Mouse (Mus musculus): ENCODE results near the gene Lrrc32. TPM values are rescaled to one million over a fixed set of nuclear protein-coding genes. Genes with fewer than 3 reads are reported as not detected.
A peak's percentile ranks its signal among the peaks of the same experiment; 100 is the strongest.

The Lrrc32 gene
- total and polyA plus RNA-seq, 2 experiments, result 1.5 to 5.2 TPM

DNA sequence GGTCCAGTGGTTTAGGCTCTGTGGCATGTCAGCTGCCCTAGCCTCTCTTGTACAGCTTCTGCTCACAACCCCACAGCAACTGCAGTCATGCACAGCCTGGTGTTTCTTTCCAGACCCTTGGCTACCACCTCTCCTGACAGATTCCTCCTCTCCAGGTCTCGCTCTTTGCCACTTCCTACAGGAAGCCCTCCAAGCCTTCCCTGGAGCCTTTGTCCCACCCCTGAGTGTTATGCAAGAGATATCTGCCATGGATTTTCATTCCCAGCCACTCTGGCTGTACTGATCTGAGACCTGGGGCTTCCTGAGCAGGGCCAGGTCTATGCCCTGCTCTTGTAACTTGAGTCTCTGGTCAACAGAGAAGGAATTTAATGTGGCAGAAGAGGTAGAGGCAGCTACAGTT is 8.6 kb upstream of the Lrrc32 start:
- DNase-seq (ENCODE audit: extremely low read depth, low read depth, low spot score), result no peak
- Histone ChIP-seq H3K36me3 (ENCODE audit: control insufficient read depth, insufficient read depth, low read length) (no peaks in the 10 kb centered on the region), H3K9ac (ENCODE audit: low read depth, low read length) (no peak overlapping the region), H3K4me3 (ENCODE audit: insufficient read depth, low read depth, low read length) (no peak overlapping the region), H3K79me2 (ENCODE audit: control insufficient read depth, insufficient read depth, low read length) (no peaks in the 10 kb centered on the region), H3K27ac (replicated peaks; ENCODE audit: insufficient read depth, low read depth, low read length) (no peak overlapping the region), H3K4me1 (ENCODE audit: control insufficient read depth, insufficient read depth, low read length) (peaks cover 2% of the 10 kb centered on the region; the same call in 1 of the 2 replicates), H3K27me3 (ENCODE audit: control insufficient read depth, insufficient read depth, low read length) (no peaks in the 10 kb centered on the region)
- no peak for TF ChIP-seq POLR2A (IDR thresholded peaks at IDR 0.05; ENCODE audit: extremely low read depth, insufficient read depth, low read length)
- TF ChIP-seq CTCF (IDR thresholded peaks at IDR 0.05; ENCODE audit: low read depth, low read length), result no peak
- WGBS, result 100% methylated on average over 1 of the region's 1 CpGs

DNA sequence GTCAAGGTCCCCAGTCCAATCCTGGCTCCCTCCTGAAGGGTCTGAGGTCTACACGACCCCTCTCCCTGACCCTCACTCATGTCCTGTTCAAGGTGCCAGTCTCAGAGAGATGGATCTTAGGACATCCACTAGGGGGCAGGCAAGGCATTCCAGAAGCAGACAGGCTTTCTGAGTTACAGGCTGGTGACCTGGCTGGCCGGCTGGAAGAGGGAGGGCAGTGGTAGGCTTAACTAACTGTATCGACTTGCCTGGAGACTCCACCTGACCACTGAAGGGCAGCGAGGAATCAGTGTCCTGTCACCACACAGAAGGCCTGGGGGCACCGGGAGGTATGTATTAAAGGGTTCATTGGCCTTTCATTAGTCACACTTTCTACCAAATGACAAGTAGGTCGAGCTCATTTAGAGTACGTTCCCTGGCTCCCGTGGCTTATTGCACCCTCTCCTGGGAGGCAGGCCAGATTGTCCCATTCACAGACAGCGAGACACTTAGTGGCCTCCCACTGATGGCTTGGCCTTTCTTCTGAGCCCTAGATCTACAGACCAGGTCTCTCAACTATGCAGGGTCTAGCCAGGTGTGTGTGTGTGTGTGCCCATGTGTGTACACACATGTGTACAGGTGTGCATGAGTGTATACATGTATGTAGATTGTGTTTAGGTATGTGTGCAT is 7.9 kb upstream of the Lrrc32 start:
- Histone ChIP-seq H3K4me1 (ENCODE audit: control insufficient read depth, insufficient read depth, low read length) (peaks cover 2% of the 10 kb centered on the region; the same call in 1 of the 2 replicates), H3K27ac (replicated peaks; ENCODE audit: insufficient read depth, low read depth, low read length) (no peak overlapping the region), H3K36me3 (ENCODE audit: control insufficient read depth, insufficient read depth, low read length) (no peaks in the 10 kb centered on the region), H3K9ac (ENCODE audit: low read depth, low read length) (no peak overlapping the region), H3K4me3 (ENCODE audit: insufficient read depth, low read depth, low read length) (no peak overlapping the region), H3K27me3 (ENCODE audit: control insufficient read depth, insufficient read depth, low read length) (no peaks in the 10 kb centered on the region), H3K79me2 (ENCODE audit: control insufficient read depth, insufficient read depth, low read length) (no peaks in the 10 kb centered on the region)
- TF ChIP-seq POLR2A (IDR thresholded peaks at IDR 0.05; ENCODE audit: extremely low read depth, insufficient read depth, low read length), result no peak
- TF ChIP-seq CTCF (IDR thresholded peaks at IDR 0.05; ENCODE audit: low read depth, low read length), result peak; percentile 94
- peak; percentile 72 for DNase-seq (ENCODE audit: extremely low read depth, low read depth, low spot score)
- WGBS, result 4% methylated on average over 9 of the region's 9 CpGs

DNA sequence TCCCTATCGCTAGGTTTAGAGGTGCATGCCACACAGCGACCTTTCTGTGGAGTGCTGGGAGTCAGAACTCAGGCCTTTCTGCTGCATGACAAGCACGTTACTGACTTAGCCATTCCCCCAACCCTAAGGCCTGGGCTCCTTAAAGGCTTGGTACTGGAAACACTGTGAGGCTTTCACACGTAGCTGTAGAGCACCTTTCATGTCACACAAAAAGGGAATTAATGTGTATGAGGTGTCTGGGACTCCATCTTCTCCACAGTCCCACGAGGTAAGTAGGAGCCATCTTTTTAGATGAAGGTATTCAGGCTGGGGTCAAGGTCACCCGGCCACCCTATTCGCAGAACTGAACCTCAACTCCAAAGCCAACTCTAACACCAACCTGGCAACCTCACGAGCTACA is 7.2 kb upstream of the Lrrc32 start:
- H3K9ac ChIP-seq (ENCODE audit: low read depth, low read length), result no peak overlapping the region
- H3K79me2 ChIP-seq (ENCODE audit: control insufficient read depth, insufficient read depth, low read length), result no peaks in the 10 kb centered on the region
- WGBS, result 72% methylated on average over 8 of the region's 8 CpGs
- TF ChIP-seq POLR2A (IDR thresholded peaks at IDR 0.05; ENCODE audit: extremely low read depth, insufficient read depth, low read length), result no peak
- no peak for TF ChIP-seq CTCF (IDR thresholded peaks at IDR 0.05; ENCODE audit: low read depth, low read length)
- no peaks in the 10 kb centered on the region for H3K36me3 ChIP-seq (ENCODE audit: control insufficient read depth, insufficient read depth, low read length)
- H3K4me1 ChIP-seq (ENCODE audit: control insufficient read depth, insufficient read depth, low read length), result peaks cover 2% of the 10 kb centered on the region; the same call in 1 of the 2 replicates
- DNase-seq (ENCODE audit: extremely low read depth, low read depth, low spot score), result no peak
- H3K4me3 ChIP-seq (ENCODE audit: insufficient read depth, low read depth, low read length), result no peak overlapping the region
- H3K27me3 ChIP-seq (ENCODE audit: control insufficient read depth, insufficient read depth, low read length), result no peaks in the 10 kb centered on the region
- H3K27ac ChIP-seq (replicated peaks; ENCODE audit: insufficient read depth, low read depth, low read length), result no peak overlapping the region

DNA sequence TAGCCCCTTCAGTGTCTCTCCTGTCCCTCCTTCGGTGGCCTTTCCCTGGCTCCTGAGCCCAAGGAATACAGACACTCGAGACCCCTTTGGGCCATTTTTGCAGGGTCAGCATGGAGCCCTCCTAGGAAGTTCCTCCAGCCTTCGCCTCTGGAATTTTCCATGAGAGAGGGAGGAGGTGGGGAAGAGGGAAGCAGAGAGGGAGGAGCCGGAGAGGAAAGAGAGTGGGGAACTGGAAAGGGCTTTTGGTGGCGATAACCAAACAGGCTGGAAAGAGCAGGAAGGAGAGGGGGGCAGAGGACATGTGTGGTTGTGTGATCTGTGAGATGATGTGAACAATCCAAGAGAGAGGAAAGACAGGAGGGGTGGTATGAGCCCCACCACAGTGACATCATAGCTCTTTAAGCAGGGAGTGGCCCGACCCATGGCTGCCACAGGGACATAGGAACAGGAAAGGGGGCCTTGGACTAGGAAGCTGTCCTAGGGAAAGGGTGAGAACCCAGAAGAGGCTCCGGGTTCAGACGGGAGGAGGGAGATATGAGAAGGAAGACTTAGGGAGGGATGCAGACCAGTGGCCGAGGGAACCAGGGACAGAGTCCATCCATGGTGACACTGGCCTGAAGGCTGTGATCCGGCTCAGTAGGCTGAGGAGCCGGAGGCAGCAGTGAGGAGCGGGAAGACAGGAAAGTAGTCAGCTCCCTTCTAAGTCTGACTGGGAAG is 6.4 kb upstream of the Lrrc32 start:
- Histone ChIP-seq H3K79me2 (ENCODE audit: control insufficient read depth, insufficient read depth, low read length) (no peaks in the 10 kb centered on the region), H3K4me3 (ENCODE audit: insufficient read depth, low read depth, low read length) (no peak overlapping the region), H3K27me3 (ENCODE audit: control insufficient read depth, insufficient read depth, low read length) (no peaks in the 10 kb centered on the region), H3K9ac (ENCODE audit: low read depth, low read length) (peak overlapping the region; percentile 55), H3K4me1 (ENCODE audit: control insufficient read depth, insufficient read depth, low read length) (peaks cover 2% of the 10 kb centered on the region; the same call in 1 of the 2 replicates), H3K36me3 (ENCODE audit: control insufficient read depth, insufficient read depth, low read length) (no peaks in the 10 kb centered on the region), H3K27ac (replicated peaks; ENCODE audit: insufficient read depth, low read depth, low read length) (peak overlapping the region; percentile 75)
- peak; percentile 20 for DNase-seq (ENCODE audit: extremely low read depth, low read depth, low spot score)
- no peak for TF ChIP-seq POLR2A (IDR thresholded peaks at IDR 0.05; ENCODE audit: extremely low read depth, insufficient read depth, low read length)
- no peak for TF ChIP-seq CTCF (IDR thresholded peaks at IDR 0.05; ENCODE audit: low read depth, low read length)
- 71% methylated on average over 12 of the region's 12 CpGs for WGBS

DNA sequence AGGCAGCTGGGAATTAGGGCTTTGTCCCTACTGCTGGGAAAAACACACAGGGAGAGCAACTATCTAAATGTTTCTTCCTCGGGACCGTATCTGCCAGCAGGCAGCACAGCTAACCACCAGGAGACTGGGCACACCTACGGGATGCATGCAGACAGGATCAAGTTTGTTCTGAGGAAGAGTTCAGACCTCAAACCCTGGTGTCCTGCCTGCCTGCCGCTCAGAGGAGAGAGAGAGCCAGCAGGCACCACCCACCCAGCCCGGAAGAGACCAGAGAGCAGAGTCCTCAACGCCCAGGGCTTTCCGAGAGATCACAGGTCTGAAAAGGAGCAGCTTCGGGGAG is 5.8 kb upstream of the Lrrc32 start:
- no peak for DNase-seq (ENCODE audit: extremely low read depth, low read depth, low spot score)
- H3K27me3 ChIP-seq (ENCODE audit: control insufficient read depth, insufficient read depth, low read length), result no peaks in the 10 kb centered on the region
- peaks cover 2% of the 10 kb centered on the region; the same call in 1 of the 2 replicates for H3K4me1 ChIP-seq (ENCODE audit: control insufficient read depth, insufficient read depth, low read length)
- no peaks in the 10 kb centered on the region for H3K36me3 ChIP-seq (ENCODE audit: control insufficient read depth, insufficient read depth, low read length)
- H3K27ac ChIP-seq (replicated peaks; ENCODE audit: insufficient read depth, low read depth, low read length), result peak overlapping the region; percentile 75
- no peak for TF ChIP-seq POLR2A (IDR thresholded peaks at IDR 0.05; ENCODE audit: extremely low read depth, insufficient read depth, low read length)
- 34% methylated on average over 8 of the region's 8 CpGs for WGBS
- no peaks in the 10 kb centered on the region for H3K79me2 ChIP-seq (ENCODE audit: control insufficient read depth, insufficient read depth, low read length)
- H3K9ac ChIP-seq (ENCODE audit: low read depth, low read length), result peak overlapping the region; percentile 55
- H3K4me3 ChIP-seq (ENCODE audit: insufficient read depth, low read depth, low read length), result no peak overlapping the region

DNA sequence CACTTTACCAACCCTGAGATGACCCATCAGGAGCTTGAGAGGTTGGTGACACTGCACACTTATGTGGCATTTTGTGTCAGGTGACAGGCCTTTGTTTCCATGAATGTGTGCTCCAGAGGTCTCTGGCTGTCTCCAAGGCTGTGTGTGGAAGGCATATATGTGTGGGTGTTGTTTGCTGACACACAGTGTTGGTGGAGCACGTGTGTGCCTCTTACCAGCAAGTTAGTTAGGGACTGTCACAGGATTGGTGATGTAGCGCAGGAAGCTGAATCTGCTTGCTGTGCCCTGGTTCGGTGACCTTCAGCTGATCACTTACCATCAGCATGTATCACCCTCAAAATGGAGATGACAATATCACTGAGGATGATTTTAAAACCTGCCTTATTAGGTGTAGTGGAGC is 4.2 kb upstream of the Lrrc32 start:
- no peak overlapping the region for H3K9ac ChIP-seq (ENCODE audit: low read depth, low read length)
- 70% methylated on average over 3 of the region's 3 CpGs for WGBS
- no peak overlapping the region for H3K27ac ChIP-seq (replicated peaks; ENCODE audit: insufficient read depth, low read depth, low read length)
- H3K79me2 ChIP-seq (ENCODE audit: control insufficient read depth, insufficient read depth, low read length), result no peaks in the 10 kb centered on the region
- no peak overlapping the region for H3K4me3 ChIP-seq (ENCODE audit: insufficient read depth, low read depth, low read length)
- peaks cover 2% of the 10 kb centered on the region; the same call in 1 of the 2 replicates for H3K4me1 ChIP-seq (ENCODE audit: control insufficient read depth, insufficient read depth, low read length)
- no peak for DNase-seq (ENCODE audit: extremely low read depth, low read depth, low spot score)
- H3K36me3 ChIP-seq (ENCODE audit: control insufficient read depth, insufficient read depth, low read length), result no peaks in the 10 kb centered on the region
- TF ChIP-seq CTCF (IDR thresholded peaks at IDR 0.05; ENCODE audit: low read depth, low read length), result no peak
- TF ChIP-seq POLR2A (IDR thresholded peaks at IDR 0.05; ENCODE audit: extremely low read depth, insufficient read depth, low read length), result no peak
- H3K27me3 ChIP-seq (ENCODE audit: control insufficient read depth, insufficient read depth, low read length), result peaks cover under 1% of the 10 kb centered on the region; the same call in 1 of the 2 replicates

Measured in liver, adult 2 months (tissue).